Mouse (Mus musculus) urinary bladder, adult 2 months (tissue): ENCODE results near the gene Rpp25. TPM values are rescaled to one million over a fixed set of nuclear protein-coding genes. Genes with fewer than 3 reads are reported as not detected.

ENCODE experiments used
- DNase-seq: peaks from one replicate; pipeline ENCODE4 v3.0.0; 2022; ENCODE audit warnings: low spot score
- polyA plus RNA-seq: library from polyadenylated mRNA; depleted of rRNA; stranded (reverse); fragments of >200 nt; gene quantifications from 2 replicates; pipeline ENCODE4 v1.2.3, GENCODE M21; 2012

Rpp25 gene
- polyA plus RNA-seq, 1 experiment: 1.7 TPM

DNA sequence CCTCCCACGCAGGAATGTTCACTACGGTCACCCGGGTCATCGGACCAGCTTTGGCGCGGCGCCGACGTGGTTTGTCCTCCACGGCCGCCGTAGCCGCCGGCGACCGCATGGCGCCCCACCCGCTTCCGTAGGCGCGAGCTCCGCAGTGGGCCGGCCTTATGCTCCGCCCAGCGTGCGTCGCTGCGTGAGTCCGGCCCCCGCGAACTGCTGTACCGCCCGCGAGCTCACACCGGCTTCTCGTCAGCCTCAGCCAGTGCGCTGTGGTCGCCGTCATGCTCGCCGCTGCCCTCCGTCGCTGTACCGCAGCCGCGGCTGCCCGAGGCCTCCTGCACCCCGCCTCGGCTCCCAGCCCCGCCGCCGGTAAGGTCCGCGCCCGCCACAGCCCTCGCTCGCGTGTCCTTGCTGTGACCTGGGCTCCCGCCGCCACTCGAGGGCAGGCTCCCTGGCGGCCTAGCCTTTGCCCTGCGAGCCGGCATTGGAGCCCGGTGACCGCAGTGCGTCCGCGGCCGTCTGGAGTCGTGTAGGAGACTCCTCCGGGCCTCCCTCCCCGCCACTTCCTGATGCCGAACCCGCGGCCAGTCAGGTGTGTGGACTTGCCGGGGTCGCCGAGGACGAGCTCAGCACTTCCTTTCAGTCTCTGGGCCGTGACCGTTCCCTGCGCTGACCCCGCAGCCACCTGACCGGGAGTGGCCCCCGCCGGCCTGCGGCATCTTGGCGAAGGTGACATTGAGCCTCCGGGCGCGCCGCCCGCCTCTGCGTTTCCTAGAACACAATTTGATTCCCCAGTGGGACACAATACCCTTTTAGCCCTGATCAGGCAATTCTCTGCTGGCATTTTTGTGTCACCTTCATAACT is 17.5 kb downstream of the Rpp25 start, which contains the start of gene Cox5a:
TSS of gene Cox5a (plus strand) at position 219 of the 856 bp plus-strand sequence.
- DNase-seq: peak; percentile 91

DNA sequence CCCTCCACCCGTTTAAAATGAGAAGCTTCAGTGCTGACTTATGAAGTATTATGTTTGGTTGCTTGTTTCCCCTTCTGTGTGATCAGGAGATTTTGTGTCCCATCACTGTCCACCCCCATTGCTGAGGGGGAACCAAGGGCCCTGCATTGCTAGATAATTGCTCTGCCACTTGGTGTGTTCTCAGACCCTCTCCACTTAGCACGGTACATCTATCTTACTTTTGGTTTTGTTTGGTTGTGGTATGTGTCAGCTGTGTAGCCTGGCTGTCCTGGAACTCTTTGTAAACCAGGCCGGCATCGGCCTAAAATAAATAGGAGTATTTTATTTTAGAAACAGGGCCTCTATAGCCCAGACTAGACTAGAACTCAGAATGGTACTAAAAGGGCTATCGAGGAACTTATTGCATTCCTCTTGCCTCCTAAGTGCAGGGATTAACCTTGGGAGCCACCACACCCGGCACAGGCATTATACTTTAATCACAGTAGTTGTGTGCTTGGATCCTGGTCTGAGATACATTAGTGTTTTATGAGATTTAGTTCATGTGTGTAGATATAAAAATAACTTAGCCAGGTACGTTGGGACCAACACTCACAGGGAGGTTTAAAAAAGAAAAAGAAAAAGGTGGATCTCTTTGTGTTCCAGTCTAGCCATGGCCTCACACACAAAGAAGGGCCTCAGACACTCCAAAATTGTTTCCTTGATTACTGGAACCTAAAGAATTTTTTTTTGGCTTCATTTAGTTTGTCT is 18.5 kb downstream of the Rpp25 start:
- no peak for DNase-seq

DNA sequence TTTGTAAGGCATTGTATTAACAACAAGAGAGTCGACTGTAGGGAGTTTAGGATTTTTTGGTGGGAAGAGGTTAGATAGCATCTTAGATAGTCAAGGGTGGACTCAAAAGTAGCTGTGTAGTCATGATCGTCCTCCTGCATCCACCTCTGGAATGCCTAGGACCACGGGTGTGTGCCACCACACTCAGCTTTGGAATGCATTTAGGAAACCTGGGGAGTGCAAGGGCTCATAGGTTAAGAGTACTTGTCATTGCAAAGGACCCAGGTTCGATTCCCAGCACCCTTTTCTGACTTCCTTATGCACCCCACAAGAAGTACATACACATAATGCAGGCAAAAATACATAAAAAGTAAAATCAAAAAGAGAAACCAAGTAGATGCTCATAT is 19.0 kb downstream of the Rpp25 start:
- DNase-seq: no peak

DNA sequence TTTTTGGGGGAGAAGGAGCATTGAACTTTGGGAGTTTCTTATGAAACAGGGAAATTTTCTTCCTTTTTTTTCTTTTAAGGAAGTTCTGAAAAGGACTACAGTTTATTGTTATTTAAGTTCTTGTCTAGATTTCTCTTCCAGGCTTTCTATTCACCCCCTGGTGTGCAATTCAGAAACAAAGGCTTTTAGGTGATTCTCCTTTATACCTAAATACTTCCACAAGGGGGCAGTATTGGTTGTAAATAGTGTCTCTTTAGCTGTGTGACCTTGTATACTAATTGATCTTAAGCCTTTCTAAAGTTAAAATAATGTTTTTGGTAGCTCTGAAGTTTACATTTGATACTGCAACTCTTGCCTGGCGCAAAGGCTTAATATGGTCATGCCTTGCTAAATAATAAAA is 19.9 kb downstream of the Rpp25 start:
- no peak for DNase-seq

DNA sequence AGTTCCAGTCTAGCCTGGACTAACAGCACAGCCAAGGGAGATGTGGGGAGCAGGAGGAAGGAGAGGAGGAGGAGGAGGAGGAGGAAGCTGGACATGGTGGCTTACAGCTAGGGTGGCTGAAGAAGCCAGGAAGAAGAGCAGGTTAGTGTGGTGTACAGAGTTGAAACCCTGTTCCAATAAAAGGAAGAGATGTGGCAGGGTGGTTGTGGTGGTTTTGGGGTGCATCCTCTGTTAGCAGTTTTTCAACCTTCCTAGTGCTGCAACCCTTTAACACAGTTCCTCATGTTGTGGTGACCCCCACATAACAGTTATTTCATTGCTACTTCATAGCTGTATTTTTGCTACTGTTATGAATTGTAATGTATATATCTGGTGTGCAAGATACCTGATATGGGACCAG is 20.6 kb downstream of the Rpp25 start:
- no peak for DNase-seq

DNA sequence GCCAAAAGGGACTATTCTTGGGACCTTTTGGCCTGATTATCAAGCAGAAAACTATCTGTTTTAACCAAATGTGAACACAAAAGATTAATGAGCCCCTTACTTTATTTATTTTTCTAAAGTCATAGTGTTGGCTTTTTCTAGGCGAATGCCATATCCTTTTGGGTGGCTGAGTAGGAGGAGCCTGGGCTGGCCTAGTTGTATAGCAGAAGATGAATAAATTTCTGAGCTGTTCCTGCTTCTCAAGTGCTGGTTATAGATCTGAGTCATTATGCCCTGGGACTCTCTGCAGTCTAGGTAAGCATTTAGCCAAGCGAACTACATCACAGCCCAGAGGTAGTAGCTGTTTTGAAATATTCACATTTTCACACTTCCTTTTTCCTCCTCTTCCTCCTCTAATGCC is 21.7 kb downstream of the Rpp25 start:
- DNase-seq: no peak

DNA sequence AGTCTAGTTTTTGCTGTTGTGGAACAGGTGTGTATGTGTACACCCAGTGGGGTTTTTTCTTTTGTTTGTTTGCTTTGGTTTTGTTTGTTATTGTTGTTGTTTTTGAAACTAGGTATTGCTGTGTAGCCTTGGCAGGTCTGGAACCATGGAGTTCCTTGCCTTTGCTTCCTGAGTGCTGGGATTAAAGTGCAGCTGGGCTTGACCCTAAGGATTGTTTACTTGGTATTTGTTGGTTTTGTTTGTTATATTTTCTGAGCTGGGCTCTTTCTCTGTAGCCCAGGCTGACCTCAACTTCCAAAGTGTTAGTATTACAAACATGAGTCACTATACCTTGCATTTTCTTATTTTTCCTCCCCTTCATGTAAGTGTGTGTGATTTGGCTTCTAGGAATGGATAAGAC is 22.6 kb downstream of the Rpp25 start:
- no peak for DNase-seq

DNA sequence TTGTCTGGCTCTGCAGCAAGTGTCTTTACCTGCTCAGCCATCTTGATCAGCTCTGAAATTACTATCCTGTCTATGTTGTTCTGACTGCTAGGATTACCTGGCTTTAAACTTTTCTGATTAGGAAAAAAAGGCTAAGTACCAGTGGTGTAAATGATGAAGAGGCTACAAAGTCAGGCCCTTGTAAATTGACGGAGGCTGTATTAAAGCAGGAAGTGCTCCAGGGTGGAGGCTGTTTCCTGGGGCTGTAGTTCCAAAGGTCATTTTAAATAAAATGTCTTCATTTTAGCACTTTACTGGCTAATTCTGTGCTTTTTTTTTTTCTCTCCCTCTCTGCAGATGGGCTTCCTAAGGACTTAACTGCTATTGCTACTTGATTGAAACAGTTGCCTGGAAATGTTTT is 28.1 kb downstream of the Rpp25 start:
- DNase-seq: no peak

DNA sequence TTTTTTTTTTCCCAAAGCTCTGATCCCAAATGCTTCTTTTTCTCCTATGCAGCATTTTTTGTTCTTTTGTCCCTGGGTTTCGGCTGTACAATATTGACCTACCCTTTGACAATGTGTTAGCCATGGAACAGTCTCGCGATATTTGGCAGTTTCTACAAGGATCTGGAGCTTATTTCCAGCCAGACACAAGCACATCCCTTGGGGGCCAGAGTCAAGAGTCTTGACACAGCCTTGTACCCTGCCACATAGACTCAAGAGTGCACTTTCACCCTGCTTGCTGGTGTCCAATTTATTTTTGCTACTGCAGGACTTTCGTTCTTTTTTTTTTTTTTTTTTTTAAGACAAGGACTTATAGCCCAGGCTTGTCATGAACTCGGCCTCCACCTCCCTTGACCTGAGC is 32.5 kb downstream of the Rpp25 start:
- no peak for DNase-seq

DNA sequence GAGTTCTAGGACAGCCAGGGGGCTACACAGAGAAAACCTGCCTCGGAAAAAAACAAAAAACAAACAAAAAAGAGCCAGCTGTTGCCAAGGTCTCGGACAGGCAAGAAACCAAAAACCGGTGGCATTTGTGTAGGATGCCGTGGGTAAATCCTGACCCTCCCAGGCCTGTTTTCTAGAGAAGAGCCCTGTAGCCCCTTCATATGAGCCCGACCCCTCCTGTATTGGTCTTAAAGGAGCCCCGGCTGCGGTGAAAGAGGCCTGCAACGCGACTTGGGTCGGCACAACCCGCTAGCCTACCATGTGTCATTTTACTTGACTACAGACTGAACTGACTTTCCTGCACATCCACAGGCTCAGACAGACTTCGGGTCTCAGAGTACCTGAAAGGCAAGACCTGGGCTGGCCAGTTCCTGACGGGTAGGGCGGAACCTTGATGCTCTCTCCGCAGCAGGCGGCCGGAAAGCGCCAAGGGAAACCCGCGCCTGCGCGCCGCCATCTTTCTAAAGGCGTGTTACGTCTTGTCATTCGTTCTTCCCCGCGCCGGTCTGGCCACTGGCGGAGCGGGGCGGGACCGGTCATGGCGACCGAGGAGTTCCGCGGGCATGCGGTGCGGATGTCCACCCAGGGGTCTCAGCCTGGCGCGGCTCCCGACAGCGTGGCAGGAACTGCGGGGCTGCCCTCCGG is 33.4 kb downstream of the Rpp25 start, which contains the start of gene Fam219b:
TSS of gene Fam219b (plus strand) at position 485 of the 684 bp plus-strand sequence.
- DNase-seq: peak; percentile 87

DNA sequence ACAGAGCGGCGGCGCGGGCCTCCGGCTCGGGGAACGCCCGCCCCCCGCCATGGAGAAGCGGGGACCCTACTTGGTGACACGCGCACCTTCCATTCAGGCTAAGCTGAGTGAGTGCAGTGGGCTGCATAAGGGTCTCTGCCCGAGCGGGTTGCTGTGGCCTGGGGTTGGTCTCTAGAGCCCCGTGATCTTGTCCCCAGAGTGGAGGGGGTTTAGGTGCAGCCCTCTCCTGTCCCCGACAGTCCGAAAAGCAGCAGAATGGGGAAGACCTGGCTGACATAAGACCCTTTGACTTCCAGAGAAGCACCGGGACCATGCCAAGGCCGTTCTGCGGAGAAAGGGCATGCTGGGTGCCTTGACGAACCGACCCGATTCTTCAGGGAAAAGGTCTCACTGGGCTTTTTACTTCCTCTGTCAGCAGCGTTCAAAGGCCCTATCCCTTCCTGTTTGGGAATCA is 33.9 kb downstream of the Rpp25 start:
- DNase-seq: no peak

DNA sequence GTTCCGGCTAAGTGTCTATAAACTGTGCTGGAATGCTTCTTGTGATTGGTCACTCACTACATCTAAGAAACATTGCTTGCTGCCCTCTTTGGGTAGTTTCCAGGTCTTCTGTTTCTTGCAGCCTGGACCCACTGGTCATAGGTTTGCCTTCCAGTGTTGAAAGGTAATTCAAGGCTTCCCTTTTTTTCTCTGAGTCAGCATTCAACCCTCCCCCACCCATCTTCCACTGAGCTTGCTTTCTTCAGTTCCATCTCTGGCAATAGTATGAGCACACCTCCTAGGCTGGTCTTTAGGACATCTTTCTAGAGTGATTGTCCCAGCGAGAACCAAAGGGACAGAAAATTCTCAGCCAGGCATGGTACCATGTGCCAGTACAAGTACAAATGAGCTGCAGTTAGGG is 35.7 kb downstream of the Rpp25 start:
- no peak for DNase-seq

DNA sequence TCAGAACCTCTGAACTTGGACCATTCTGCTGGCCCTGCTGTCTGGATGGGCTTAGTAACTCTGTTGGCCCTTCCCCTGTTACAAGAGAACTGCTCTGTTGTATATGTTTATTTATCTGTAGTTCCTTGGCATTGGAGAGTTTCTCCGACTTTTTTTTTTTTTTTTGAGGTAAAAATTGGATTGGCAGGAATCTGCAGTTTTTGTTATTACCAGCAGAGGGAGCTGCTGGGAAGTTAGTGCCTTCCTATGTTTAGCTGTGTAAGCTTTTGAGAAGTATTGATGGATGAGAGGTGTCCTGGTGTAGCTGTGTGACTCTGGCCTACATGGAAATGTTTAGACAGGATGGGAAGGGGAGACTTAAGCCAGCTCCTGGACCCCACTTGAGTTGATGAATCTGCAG is 37.5 kb downstream of the Rpp25 start:
- DNase-seq: no peak

DNA sequence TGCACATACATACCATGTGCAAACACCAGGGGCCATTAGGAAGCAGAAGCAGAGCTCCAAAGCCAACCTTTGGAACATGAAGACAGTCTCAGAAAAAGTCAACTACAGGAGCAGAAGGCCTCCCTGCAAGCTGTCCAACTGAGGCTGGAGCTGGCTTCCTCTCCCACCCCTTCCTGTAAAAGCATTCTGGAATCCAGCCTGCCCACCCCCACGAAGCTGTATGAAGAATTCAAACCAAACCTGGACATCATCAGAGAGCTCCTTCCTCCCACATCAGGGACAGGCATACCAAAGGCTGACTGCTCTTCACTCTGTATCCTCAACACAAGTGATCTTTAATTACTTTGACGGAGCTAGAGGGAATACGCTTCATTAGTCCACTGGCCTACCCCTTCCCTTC is 40.1 kb downstream of the Rpp25 start:
- DNase-seq: no peak

DNA sequence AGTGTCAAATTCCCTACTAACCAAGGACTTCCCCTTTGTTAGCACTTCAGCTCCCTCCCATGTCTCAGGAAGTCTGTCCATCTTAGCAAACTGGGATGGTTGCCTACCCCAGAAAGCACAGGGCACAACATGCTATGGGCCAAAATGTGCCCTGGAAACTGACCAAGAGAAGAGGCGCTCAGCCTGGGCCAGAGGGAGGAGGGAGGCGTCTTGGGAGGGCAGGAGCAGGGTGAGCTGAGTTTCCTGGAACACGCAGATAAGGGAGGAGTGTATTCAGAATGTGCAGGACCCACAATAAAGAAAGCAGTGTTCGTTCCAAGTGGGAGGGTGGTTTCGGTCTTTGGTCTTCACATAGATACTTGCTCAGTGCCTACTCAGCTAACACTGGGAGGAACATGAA is 43.5 kb downstream of the Rpp25 start:
- DNase-seq: no peak

DNA sequence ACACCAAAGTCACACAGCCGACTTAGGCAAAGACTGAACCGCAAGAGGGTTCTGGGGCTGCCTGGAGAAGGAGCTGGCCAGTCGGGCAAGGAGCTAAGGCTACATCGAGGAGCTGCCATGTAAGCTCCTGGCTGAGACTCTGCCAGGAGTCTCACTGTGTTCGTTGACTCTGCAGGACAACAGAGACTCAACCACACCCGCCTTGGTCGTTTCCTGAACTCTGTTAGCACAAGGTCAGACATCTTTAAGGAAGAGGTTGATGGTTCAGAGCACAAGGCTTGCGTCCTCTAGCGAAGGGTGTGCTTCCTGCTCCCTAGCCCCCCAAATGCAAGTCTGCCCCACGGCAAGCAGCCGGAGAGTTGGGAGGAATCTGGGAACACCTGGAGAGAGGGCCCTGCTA is 44.0 kb downstream of the Rpp25 start:
- no peak for DNase-seq

DNA sequence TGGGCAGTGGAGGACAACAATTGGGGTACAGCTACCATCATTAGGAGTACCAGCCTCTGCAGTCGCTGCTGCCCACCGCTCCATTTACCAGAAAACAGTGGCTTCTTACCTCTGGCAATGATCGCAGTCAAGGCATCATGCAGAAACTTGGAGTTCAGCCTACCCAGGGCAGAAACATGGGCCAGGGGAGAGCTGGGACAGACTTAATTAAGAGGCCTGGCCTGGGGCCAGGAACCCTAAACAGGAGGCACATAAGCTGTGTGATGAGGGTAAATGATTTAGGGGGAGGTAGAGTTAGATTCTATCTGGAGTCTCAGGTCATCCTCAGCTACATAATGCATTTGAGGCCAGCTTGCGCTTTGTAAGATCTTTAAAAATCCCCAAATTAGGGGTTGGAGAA is 45.4 kb downstream of the Rpp25 start:
- DNase-seq: no peak

DNA sequence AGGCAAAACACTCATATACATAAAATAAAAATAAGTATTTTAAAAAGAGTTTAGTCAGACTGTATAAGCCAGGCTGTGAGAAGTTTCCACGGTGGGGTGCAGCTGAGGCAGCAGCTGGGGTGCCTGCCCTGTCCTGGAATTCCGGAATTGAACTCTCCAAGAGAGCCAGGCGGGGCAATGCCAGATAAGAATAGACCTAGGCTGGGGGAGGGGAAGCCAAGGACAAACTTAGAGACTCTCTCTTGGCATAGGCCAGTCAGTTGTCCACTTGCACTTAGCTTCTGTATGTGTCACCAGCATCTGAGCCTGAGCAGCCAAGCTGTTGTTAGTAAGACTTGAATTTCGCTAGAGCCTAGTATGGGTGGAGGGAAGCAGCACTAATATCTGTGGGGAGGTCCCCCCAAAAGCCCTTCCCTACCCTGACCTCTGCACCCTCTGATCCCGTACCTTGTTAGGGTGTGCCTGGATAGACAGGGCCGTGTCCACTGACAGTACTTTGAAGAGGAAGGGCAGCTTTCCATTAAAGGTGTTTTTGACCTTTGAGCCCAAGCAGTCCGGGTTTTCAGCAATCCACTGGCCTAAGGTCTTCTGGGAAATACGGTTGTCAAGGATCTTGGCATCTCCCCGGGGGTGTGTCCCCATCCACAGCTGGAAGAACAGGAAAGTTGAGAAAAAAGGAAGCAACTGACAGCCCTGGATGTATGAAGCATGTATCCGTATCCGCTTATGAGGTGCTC is 46.5 kb downstream of the Rpp25 start:
- DNase-seq: no peak

DNA sequence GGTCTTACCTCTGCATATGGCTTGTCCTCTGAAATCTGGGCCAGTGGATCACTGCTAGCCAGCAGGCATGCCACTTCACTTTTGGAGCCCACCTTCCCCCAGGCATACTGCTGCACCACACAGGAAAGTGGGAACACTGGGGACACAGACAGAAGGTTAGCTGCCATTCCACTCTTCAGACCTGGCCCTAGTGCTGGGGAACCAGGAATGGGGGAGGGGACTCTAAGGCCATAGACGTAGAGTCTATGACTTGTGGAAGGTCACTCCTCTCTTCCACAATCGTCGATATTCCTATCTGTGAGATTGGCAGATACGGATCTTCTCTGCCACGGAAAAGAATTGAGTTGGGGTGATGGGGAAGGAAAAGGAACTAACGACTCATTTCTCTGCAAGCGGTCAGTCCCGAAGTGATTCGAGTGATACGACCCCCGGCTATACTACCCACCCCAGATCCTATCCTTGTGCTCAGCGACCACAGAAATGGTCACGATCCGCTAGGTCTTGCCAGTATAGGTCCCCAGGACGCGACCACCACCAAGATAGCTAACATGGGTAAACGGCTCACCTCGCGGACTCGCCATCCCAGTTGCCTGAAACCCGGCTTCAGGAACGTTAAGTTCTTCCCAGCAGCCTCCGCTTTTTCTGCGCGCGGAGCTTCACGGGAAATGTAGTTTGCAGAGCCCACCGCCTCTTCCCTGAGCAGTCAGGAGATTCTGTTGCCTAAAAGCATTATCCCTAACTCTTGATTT is 48.5 kb downstream of the Rpp25 start, which contains the start of gene Mpi:
TSS of gene Mpi (minus strand) at position 625 of the 749 bp plus-strand sequence.
- no peak for DNase-seq

DNA sequence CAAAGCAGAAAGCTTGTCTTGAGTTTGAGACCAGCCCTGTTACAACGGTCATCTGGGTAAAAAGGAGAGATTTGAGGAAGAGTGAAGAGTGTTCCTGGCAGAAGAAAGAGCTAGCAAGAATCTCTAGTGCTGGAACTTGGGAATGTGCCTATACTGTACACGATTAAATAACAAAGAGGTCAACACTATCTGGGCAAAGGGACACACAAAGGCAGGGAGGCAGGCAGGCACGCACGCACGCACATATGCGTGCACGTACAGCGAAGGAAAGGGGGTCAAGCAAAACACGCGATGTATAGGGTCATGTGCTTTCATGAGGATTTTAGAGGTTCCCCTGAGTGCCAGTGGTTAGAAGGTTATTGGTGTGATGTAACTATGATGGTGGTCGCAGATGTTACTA is 49.3 kb downstream of the Rpp25 start:
- DNase-seq: no peak

DNA sequence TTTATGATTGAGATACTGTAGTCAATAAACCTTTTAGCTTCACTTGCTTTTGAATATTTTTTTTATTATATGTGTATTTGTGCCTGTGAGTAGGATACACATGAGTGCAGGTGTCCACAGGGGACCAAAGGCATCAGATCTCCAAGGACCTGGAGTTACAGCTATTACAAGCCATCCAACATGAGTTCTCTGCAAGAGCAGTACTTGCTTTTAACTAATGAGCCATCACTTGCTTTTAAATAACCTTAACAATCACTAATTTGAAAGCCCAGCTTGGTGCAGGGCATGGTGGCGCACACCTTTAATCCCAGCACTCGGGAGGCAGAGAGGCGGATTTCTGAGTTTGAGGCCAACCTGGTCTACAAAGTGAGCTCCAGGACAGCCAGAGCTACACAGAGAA is 50.9 kb downstream of the Rpp25 start:
- DNase-seq: no peak
